Mouse (Mus musculus) ES-E14 (cell line): Measurements from ENCODE around the gene 2700081O15Rik. TPM values are rescaled to one million over a fixed set of nuclear protein-coding genes. Genes with fewer than 3 reads are reported as not detected.

Experiments used
- DNase-seq: peaks from one replicate; pipeline ENCODE4 v3.0.0-alpha.2; 2013; ENCODE audit warnings: low read depth, low spot score
- H3K27ac ChIP-seq: 2 replicates; pipeline ENCODE4 v1.5.1; 2012; ENCODE audit warnings: low read depth, mild to moderate bottlenecking, low read length, moderate library complexity, mixed read lengths; ENCODE audit not compliant: poor library complexity, insufficient read depth, severe bottlenecking
- H3K36me3 ChIP-seq: 2 replicates; pipeline ENCODE4 v1.6.1; 2012; ENCODE audit warnings: mild to moderate bottlenecking, low read length, moderate library complexity, mixed read lengths; ENCODE audit not compliant: control insufficient read depth, poor library complexity, insufficient read depth, severe bottlenecking
- H3K4me1 ChIP-seq, 2 experiments: fragments of 150-350 bp in 1 of 2; sonication (generic) in 1 of 2; 2 replicates each; pipeline ENCODE4 v1.6.1; 2012; ENCODE audit warnings: low read length in 2 of 2, mild to moderate bottlenecking in 1 of 2, mixed read lengths in 1 of 2; ENCODE audit not compliant: control insufficient read depth in 2 of 2, insufficient read depth in 2 of 2, poor library complexity in 1 of 2
- H3K4me3 ChIP-seq, 2 experiments: fragments of 150-350 bp in 1 of 2; sonication (generic) in 1 of 2; 2 replicates each; pipeline ENCODE4 v1.5.1; 2012; ENCODE audit warnings: low read length in 2 of 2, low read depth in 1 of 2, mild to moderate bottlenecking in 1 of 2, mixed read lengths in 1 of 2; ENCODE audit not compliant: insufficient read depth in 1 of 2, poor library complexity in 1 of 2, severe bottlenecking in 1 of 2
- H3K9ac ChIP-seq: 2 replicates; pipeline ENCODE4 v1.6.1; 2012; ENCODE audit warnings: low read depth, mild to moderate bottlenecking, low read length, mixed read lengths; ENCODE audit not compliant: poor library complexity, insufficient read depth, severe bottlenecking
- H3K9me3 ChIP-seq: fragments of 150-350 bp; sonication (generic); 2 replicates; pipeline ENCODE4 v1.6.1; 2012; ENCODE audit warnings: low read depth, mild to moderate bottlenecking, low read length; ENCODE audit not compliant: control insufficient read depth, insufficient read depth
- CHD2 ChIP-seq: IDR thresholded peaks from 2 replicates; pipeline ENCODE4 v1.6.1; 2014; ENCODE audit warnings: mild to moderate bottlenecking, low read depth, low read length, inconsistent platforms
- HCFC1 ChIP-seq: IDR thresholded peaks from 2 replicates; pipeline ENCODE4 v1.6.1; 2012; ENCODE audit warnings: low read length, inconsistent platforms, borderline replicate concordance; ENCODE audit not compliant: insufficient read depth
- MAFK ChIP-seq: IDR thresholded peaks from 2 replicates; pipeline ENCODE4 v1.6.1; 2014; ENCODE audit warnings: mild to moderate bottlenecking, low read depth, low read length, inconsistent platforms; ENCODE audit not compliant: insufficient read depth
- ZC3H11A ChIP-seq: IDR thresholded peaks from 2 replicates; pipeline ENCODE4 v1.6.1; 2012; ENCODE audit warnings: low read depth, mild to moderate bottlenecking, inconsistent platforms, low read length, borderline replicate concordance
- ZNF384 ChIP-seq: IDR thresholded peaks from 2 replicates; pipeline ENCODE4 v1.6.1; 2012; ENCODE audit warnings: low read depth, low read length, inconsistent platforms
- in situ Hi-C, 2 experiments: fragments of 600-800 bp; cut with MboI; formaldehyde crosslinking; loops; one replicate each; pipeline ENCODE4 v1.15.1; 2025; ENCODE audit warnings: low sequenced_read_pairs in 2 of 2, inconsistent platforms in 1 of 2; ENCODE audit not compliant: unreplicated experiment in 2 of 2
- total RNA-seq: library from RNA; depleted of rRNA; stranded (reverse); fragments of 300-350 nt; gene quantifications from 2 replicates; pipeline ENCODE4 v1.2.3, GENCODE M21; 2012

2700081O15Rik gene
- total RNA-seq, 1 experiment: 28.3 TPM

DNA sequence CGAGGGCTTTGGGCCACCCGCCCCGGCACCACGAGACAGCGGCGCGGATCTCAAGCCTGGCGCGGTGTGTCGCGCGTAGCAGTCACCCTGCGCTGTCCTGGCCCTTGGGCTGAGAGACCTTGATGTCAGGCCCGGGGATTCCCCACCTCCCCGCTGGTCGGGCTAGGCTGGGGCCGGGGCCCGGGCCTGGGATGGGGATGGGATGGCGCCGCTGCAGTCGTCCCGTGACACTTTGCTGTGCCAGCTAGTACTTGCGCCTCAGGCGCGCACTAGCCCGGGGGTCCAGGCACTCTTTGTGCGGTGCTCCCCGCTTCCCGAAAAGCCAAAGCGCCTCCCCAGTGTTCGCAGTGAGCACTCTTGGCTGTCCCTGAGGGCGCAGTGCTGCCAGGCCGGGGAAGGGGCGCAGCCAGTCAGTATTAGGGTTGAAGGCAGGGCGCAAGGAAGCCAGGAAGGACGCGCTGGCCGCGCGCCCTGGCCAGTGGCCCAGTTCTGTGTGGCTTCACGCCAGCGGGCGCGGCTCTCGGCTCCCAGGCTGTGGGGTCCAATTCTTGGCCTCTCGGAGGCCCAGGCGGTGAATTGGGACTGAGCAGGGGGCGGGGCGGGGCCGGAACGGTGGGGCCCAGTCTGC lies 5.7 kb downstream of the 2700081O15Rik start:
- in situ Hi-C loops: no loop called here
- TF ChIP-seq MAFK: no peak
- no peak for TF ChIP-seq CHD2
- TF ChIP-seq ZNF384: no peak
- TF ChIP-seq ZC3H11A: no peak
- TF ChIP-seq HCFC1: no peak
- no peak overlapping the region for H3K27ac ChIP-seq
- H3K36me3 ChIP-seq: peaks cover 19% of the 10 kb centered on the region
- no peaks in the 10 kb centered on the region for H3K9me3 ChIP-seq
- H3K4me1 ChIP-seq: peaks cover 0 to 14% of the 10 kb centered on the region in 2 experiments; a peak in 2 of 4 replicates
- H3K4me3 ChIP-seq: peak overlapping the region; percentile 58 to 60
- H3K9ac ChIP-seq: peak overlapping the region; percentile 32
- no peak for DNase-seq

DNA sequence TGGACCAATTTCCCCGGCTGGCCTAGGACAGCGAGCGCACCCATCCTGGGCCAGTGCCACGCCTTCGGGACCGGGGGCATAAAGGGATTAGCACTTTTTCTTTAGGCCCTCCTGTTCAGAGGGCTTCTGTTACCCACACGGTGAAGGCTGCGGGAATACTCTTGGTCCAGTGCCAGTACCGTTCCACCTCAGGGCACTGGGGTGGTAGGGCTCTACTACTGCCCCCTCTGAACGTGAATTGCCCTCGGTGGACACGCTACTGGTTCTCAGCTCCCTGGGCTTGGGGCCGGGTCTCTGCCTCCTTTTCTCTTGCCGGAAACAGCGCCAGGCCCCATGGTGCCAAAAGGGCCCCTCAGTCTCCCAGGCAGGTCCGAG lies 6.2 kb downstream of the 2700081O15Rik start:
- TF ChIP-seq ZC3H11A (no peak), CHD2 (no peak)
- in situ Hi-C loops: no loop called here
- H3K9ac ChIP-seq: no peak overlapping the region
- no peaks in the 10 kb centered on the region for H3K9me3 ChIP-seq
- H3K36me3 ChIP-seq: peaks cover 22% of the 10 kb centered on the region
- peaks cover 0 to 14% of the 10 kb centered on the region in 2 experiments; a peak in 2 of 4 replicates for H3K4me1 ChIP-seq
- peak overlapping the region; percentile 58 to 60; a peak in 3 of 4 replicates for H3K4me3 ChIP-seq
- H3K27ac ChIP-seq: no peak overlapping the region
- no peak for DNase-seq

DNA sequence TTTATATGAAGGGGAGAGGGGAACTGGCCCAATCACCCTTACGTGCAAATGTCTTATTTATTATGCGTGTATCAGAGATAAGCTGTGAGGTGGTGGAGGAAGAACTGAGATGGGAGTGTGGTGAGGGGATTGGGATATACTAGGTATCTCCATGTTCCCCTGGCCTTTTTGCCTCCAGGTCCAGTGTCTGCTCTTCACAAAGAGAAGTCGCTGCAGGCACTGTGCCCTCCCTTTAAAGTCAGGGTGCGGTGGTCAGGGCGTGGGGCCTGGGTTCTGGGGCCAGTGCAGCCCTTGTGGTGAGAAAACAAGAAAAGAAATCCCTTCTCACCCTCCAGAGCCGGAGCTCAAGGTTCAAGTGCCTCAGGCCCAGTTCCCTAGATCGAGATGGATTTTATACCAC lies 6.7 kb downstream of the 2700081O15Rik start:
- TF ChIP-seq HCFC1: no peak
- TF ChIP-seq MAFK: no peak
- no peak for TF ChIP-seq ZNF384
- no peak for TF ChIP-seq CHD2
- no peak for TF ChIP-seq ZC3H11A
- in situ Hi-C loops: no loop called here
- Histone ChIP-seq H3K9me3 (no peaks in the 10 kb centered on the region), H3K27ac (no peak overlapping the region), H3K4me3 (no peak overlapping the region), H3K4me1 (peaks cover 0 to 14% of the 10 kb centered on the region in 2 experiments; a peak in 2 of 4 replicates), H3K36me3 (peaks cover 22% of the 10 kb centered on the region), H3K9ac (no peak overlapping the region)
- no peak for DNase-seq

- TF ChIP-seq HCFC1 (no peak), CHD2 (no peak), ZC3H11A (no peak), MAFK (no peak)
- Histone ChIP-seq H3K4me1 (peaks cover 0 to 11% of the 10 kb centered on the region in 2 experiments; a peak in 2 of 4 replicates), H3K27ac (no peak overlapping the region), H3K36me3 (peaks cover 22% of the 10 kb centered on the region), H3K9ac (no peak overlapping the region), H3K4me3 (no peak overlapping the region), H3K9me3 (no peaks in the 10 kb centered on the region)
- no peak for DNase-seq
- in situ Hi-C loops: no loop called here
These were observed 7.4 kb downstream of the 2700081O15Rik start for GRCm38 (mm10) chr19:7424590-7425397.
